Mouse (Mus musculus): Measurements from ENCODE around the gene Zfp143. TPM values are rescaled to one million over a fixed set of nuclear protein-coding genes. Genes with fewer than 3 reads are reported as not detected.

Zfp143 gene
- polyA plus RNA-seq, 1 experiment = 42.7 TPM

DNA sequence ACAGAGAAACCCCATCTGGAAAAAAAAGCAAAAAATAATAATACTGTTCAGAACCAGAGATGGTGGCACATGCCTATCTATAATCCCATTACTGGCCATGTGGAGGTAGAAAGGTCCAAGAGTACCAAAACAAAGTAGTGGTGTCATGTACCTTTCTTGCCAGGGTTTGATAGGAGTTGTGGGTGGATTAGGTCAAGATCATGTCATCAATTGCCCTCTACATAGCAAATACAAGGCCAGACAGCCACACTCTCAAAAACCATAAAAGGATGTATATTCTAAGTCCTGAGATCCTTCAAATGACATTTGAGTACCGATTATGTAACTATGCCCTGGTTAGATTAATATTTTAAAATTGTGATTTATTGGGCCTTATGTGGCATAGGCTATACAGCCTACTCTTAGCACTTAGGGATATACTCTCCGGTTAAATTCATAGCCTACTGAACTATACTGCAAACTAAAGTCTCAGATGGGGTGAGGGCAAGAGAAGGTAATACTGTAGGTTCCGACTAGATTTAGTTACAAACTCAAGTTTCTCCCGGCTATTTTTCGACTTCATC is 830 bp upstream of the Zfp143 start:
- Histone ChIP-seq H3K4me3 (ENCODE audit: low read depth, low read length) (peak overlapping the region; percentile 95), H3K4me1 (ENCODE audit: control insufficient read depth, insufficient read depth, low read length) (no peaks in the 10 kb centered on the region), H3K36me3 (ENCODE audit: control insufficient read depth, insufficient read depth, low read length, poor library complexity, severe bottlenecking) (peaks cover 20% of the 10 kb centered on the region), H3K27ac (ENCODE audit: insufficient read depth, low read length) (peak overlapping the region; percentile 85), H3K9me3 (replicated peaks; ENCODE audit: control insufficient read depth, insufficient read depth, low read length, poor library complexity, severe bottlenecking) (no peaks in the 10 kb centered on the region), H3K9ac (ENCODE audit: low read depth, poor library complexity, severe bottlenecking) (peak overlapping the region; percentile 97), H3K27me3 (ENCODE audit: control insufficient read depth, insufficient read depth, low read length, poor library complexity, severe bottlenecking) (no peaks in the 10 kb centered on the region)
- TF ChIP-seq POLR2A (IDR thresholded peaks at IDR 0.05; ENCODE audit: insufficient read depth, low read length) (no peak), EP300 (IDR thresholded peaks at IDR 0.05; ENCODE audit: insufficient read depth, low read depth, low read length) (no peak), CTCF (IDR thresholded peaks at IDR 0.05; ENCODE audit: low read depth, low read length) (no peak)

DNA sequence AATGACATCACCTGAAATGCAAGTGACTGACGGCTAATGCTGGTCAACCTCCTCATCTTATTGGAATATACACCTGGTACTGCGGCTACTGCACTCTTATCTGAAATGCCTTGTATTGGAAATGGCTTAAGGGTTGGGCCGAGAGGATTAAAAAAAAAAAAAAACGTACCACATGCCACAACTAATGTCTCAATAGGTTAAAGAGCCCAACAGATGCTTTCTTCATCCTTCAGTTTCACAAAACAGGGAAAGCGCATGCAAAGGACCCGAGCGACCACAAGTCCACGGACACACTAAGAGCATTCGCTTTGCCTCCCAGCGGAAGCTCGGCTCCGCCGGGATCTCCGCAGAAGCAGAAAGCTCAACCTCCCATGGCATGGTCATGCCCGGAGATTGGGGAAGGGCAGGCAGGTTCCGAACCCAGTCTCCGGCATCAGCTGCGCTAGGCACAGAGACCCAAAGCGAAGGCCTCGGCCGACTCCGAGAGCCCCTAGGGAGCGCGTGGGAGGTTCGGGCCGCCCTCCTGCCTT is 283 bp upstream of the Zfp143 start:
- Histone ChIP-seq H3K4me3 (ENCODE audit: low read depth, low read length) (peak overlapping the region; percentile 95), H3K4me1 (ENCODE audit: control insufficient read depth, insufficient read depth, low read length) (no peaks in the 10 kb centered on the region), H3K9me3 (replicated peaks; ENCODE audit: control insufficient read depth, insufficient read depth, low read length, poor library complexity, severe bottlenecking) (no peaks in the 10 kb centered on the region), H3K36me3 (ENCODE audit: control insufficient read depth, insufficient read depth, low read length, poor library complexity, severe bottlenecking) (peaks cover 16% of the 10 kb centered on the region), H3K27ac (ENCODE audit: insufficient read depth, low read length) (peak overlapping the region; percentile 85), H3K9ac (ENCODE audit: low read depth, poor library complexity, severe bottlenecking) (peak overlapping the region; percentile 97), H3K27me3 (ENCODE audit: control insufficient read depth, insufficient read depth, low read length, poor library complexity, severe bottlenecking) (no peaks in the 10 kb centered on the region)
- peak; percentile 5 for TF ChIP-seq POLR2A (IDR thresholded peaks at IDR 0.05; ENCODE audit: insufficient read depth, low read length)
- no peak for TF ChIP-seq EP300 (IDR thresholded peaks at IDR 0.05; ENCODE audit: insufficient read depth, low read depth, low read length)
- TF ChIP-seq CTCF (IDR thresholded peaks at IDR 0.05; ENCODE audit: low read depth, low read length) = no peak

DNA sequence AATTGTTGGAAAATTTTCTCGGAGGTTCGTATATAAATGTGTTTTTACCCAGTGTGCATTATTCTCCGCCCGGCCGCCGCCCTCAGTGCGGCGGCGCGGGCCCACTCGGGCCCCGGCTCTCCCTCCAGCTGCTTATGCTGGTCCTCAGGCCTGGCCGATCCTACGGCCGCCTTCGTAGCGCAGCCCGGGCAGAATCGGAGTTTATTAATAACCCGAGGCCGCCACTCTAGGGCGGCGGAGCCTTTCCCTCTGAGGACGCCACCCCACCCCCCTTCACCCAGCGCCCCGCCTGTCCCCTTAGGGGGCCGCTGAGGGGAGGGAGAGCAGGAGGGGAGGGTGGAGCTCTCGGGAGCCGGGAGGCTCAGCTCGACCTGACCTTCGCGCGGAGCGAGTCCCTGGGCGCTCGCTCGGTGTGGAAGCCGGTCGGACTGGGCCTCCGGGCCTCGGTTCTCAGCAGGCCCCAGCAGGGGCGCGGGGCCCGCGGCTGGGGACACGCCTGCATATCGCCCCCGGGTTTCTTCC is 796 bp downstream of the Zfp143 start:
- Histone ChIP-seq H3K4me3 (ENCODE audit: low read depth, low read length) (peak overlapping the region; percentile 64), H3K9ac (ENCODE audit: low read depth, poor library complexity, severe bottlenecking) (peak overlapping the region; percentile 99), H3K4me1 (ENCODE audit: control insufficient read depth, insufficient read depth, low read length) (no peaks in the 10 kb centered on the region), H3K27me3 (ENCODE audit: control insufficient read depth, insufficient read depth, low read length, poor library complexity, severe bottlenecking) (no peaks in the 10 kb centered on the region), H3K36me3 (ENCODE audit: control insufficient read depth, insufficient read depth, low read length, poor library complexity, severe bottlenecking) (peaks cover 13% of the 10 kb centered on the region), H3K9me3 (replicated peaks; ENCODE audit: control insufficient read depth, insufficient read depth, low read length, poor library complexity, severe bottlenecking) (no peaks in the 10 kb centered on the region), H3K27ac (ENCODE audit: insufficient read depth, low read length) (peak overlapping the region; percentile 88)
- peak; percentile 47 for TF ChIP-seq POLR2A (IDR thresholded peaks at IDR 0.05; ENCODE audit: insufficient read depth, low read length)
- TF ChIP-seq EP300 (IDR thresholded peaks at IDR 0.05; ENCODE audit: insufficient read depth, low read depth, low read length) = 0 out of 2 replicates have a peak, but pooled peaks have one; percentile 8
- no peak for TF ChIP-seq CTCF (IDR thresholded peaks at IDR 0.05; ENCODE audit: low read depth, low read length)

DNA sequence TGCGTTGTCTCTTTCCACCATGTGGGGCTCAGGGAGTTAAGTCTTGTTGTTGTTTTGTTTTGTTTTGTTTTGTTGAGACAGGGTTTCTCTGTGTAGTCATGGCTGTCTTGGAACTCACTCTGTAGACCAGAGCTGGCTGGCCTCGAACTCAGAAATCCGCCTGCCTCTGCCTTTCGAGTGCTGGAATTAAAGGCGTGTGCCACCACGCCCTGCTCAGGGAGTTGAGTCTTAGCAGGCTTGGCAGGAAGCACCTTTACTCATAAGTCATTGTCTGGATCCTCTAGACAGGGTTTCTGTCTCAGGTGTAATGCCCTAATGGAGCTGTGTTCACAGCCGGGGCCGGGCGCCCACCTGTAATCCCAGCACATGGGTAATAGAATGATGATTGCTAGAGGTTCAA is 2.7 kb downstream of the Zfp143 start:
- H3K27ac ChIP-seq (ENCODE audit: insufficient read depth, low read length) = no peak overlapping the region
- H3K27me3 ChIP-seq (ENCODE audit: control insufficient read depth, insufficient read depth, low read length, poor library complexity, severe bottlenecking) = no peaks in the 10 kb centered on the region
- H3K9me3 ChIP-seq (replicated peaks; ENCODE audit: control insufficient read depth, insufficient read depth, low read length, poor library complexity, severe bottlenecking) = no peaks in the 10 kb centered on the region
- peak overlapping the region; percentile 99 for H3K9ac ChIP-seq (ENCODE audit: low read depth, poor library complexity, severe bottlenecking)
- TF ChIP-seq EP300 (IDR thresholded peaks at IDR 0.05; ENCODE audit: insufficient read depth, low read depth, low read length) (no peak), POLR2A (IDR thresholded peaks at IDR 0.05; ENCODE audit: insufficient read depth, low read length) (no peak), CTCF (IDR thresholded peaks at IDR 0.05; ENCODE audit: low read depth, low read length) (no peak)
- H3K4me1 ChIP-seq (ENCODE audit: control insufficient read depth, insufficient read depth, low read length) = no peaks in the 10 kb centered on the region
- no peak overlapping the region for H3K4me3 ChIP-seq (ENCODE audit: low read depth, low read length)
- H3K36me3 ChIP-seq (ENCODE audit: control insufficient read depth, insufficient read depth, low read length, poor library complexity, severe bottlenecking) = no peaks in the 10 kb centered on the region

GRCm38 (mm10) chr7:110069070-110069469 is 8.1 kb downstream of the Zfp143 start:
- no peak overlapping the region for H3K9ac ChIP-seq (ENCODE audit: low read depth, poor library complexity, severe bottlenecking)
- H3K9me3 ChIP-seq (replicated peaks; ENCODE audit: control insufficient read depth, insufficient read depth, low read length, poor library complexity, severe bottlenecking) = no peaks in the 10 kb centered on the region
- no peaks in the 10 kb centered on the region for H3K4me1 ChIP-seq (ENCODE audit: control insufficient read depth, insufficient read depth, low read length)
- no peak overlapping the region for H3K27ac ChIP-seq (ENCODE audit: insufficient read depth, low read length)
- no peaks in the 10 kb centered on the region for H3K27me3 ChIP-seq (ENCODE audit: control insufficient read depth, insufficient read depth, low read length, poor library complexity, severe bottlenecking)
- no peak overlapping the region for H3K4me3 ChIP-seq (ENCODE audit: low read depth, low read length)
- TF ChIP-seq EP300 (IDR thresholded peaks at IDR 0.05; ENCODE audit: insufficient read depth, low read depth, low read length) (no peak), POLR2A (IDR thresholded peaks at IDR 0.05; ENCODE audit: insufficient read depth, low read length) (no peak), CTCF (IDR thresholded peaks at IDR 0.05; ENCODE audit: low read depth, low read length) (no peak)
- H3K36me3 ChIP-seq (ENCODE audit: control insufficient read depth, insufficient read depth, low read length, poor library complexity, severe bottlenecking) = peaks cover 18% of the 10 kb centered on the region

- Histone ChIP-seq H3K27me3 (ENCODE audit: control insufficient read depth, insufficient read depth, low read length, poor library complexity, severe bottlenecking) (no peaks in the 10 kb centered on the region), H3K4me3 (ENCODE audit: low read depth, low read length) (no peak overlapping the region), H3K36me3 (ENCODE audit: control insufficient read depth, insufficient read depth, low read length, poor library complexity, severe bottlenecking) (peaks cover 55% of the 10 kb centered on the region), H3K4me1 (ENCODE audit: control insufficient read depth, insufficient read depth, low read length) (no peaks in the 10 kb centered on the region), H3K27ac (ENCODE audit: insufficient read depth, low read length) (no peak overlapping the region), H3K9ac (ENCODE audit: low read depth, poor library complexity, severe bottlenecking) (no peak overlapping the region), H3K9me3 (replicated peaks; ENCODE audit: control insufficient read depth, insufficient read depth, low read length, poor library complexity, severe bottlenecking) (no peaks in the 10 kb centered on the region)
- TF ChIP-seq EP300 (IDR thresholded peaks at IDR 0.05; ENCODE audit: insufficient read depth, low read depth, low read length) (no peak), CTCF (IDR thresholded peaks at IDR 0.05; ENCODE audit: low read depth, low read length) (no peak), POLR2A (IDR thresholded peaks at IDR 0.05; ENCODE audit: insufficient read depth, low read length) (no peak)
Observed at GRCm38 (mm10) chr7:110078168-110078567, 17.2 kb downstream of the Zfp143 start.

All from ES-Bruce4 (cell line).